Mouse (Mus musculus) kidney, postnatal 0 days (tissue): ENCODE measurements at regions not wholly inside any gene's neighbourhood (a gene's known extent, or its start where the extent isn't known, plus 50 kb on each side); places are given as distances from the start of the nearest gene placed in this dataset.

Experiments used
- ATAC-seq: fragments of 200-750 bp; cut with Nextera tagmentation; replicated peaks from 2 replicates; pipeline ENCODE4 v1.8.0; 2017; ENCODE audit warnings: low read depth, moderate number of reproducible peaks, moderate TSS enrichment, moderate library complexity; ENCODE audit not compliant: low FRiP score
- DNase-seq: peaks from one replicate; pipeline ENCODE4 v3.0.0-alpha.2; 2016; ENCODE audit warnings: low spot score
- H3K27ac ChIP-seq: fragments of 300-500 bp; sonication (generic); 2 replicates; pipeline ENCODE4 v1.5.1; 2014; ENCODE audit warnings: mild to moderate bottlenecking
- H3K27me3 ChIP-seq: fragments of 300-500 bp; sonication (generic); 2 replicates; pipeline ENCODE4 v1.6.1; 2014; ENCODE audit warnings: low read length, mixed read lengths; ENCODE audit not compliant: insufficient read depth
- H3K36me3 ChIP-seq: fragments of 300-500 bp; sonication (generic); 2 replicates; pipeline ENCODE4 v1.6.1; 2014; ENCODE audit warnings: low read length, mixed read lengths; ENCODE audit not compliant: insufficient read depth
- H3K4me1 ChIP-seq: fragments of 300-500 bp; sonication (generic); replicated peaks from 2 replicates; pipeline ENCODE4 v1.6.1; 2014; ENCODE audit warnings: antibody characterized with exemption, low read length, mixed read lengths; ENCODE audit not compliant: insufficient read depth
- H3K4me2 ChIP-seq: fragments of 300-500 bp; sonication (generic); 2 replicates; pipeline ENCODE4 v1.6.1; 2014; ENCODE audit warnings: mild to moderate bottlenecking, low read length, moderate library complexity, mixed read lengths
- H3K4me3 ChIP-seq: fragments of 300-500 bp; sonication (generic); replicated peaks from 2 replicates; pipeline ENCODE4 v1.5.1; 2014; ENCODE audit warnings: low read depth, low read length
- H3K9ac ChIP-seq: fragments of 300-500 bp; sonication (generic); 2 replicates; pipeline ENCODE4 v1.6.1; 2014; ENCODE audit warnings: low read depth, low read length
- H3K9me3 ChIP-seq: fragments of 300-500 bp; sonication (generic); replicated peaks from 2 replicates; pipeline ENCODE4 v1.6.1; 2016; ENCODE audit warnings: low read length, inconsistent platforms, mixed read lengths
- CTCF ChIP-seq: IDR thresholded peaks from 2 replicates; pipeline ENCODE4 v1.5.1; 2016; ENCODE audit warnings: antibody characterized with exemption, low read depth, mild to moderate bottlenecking, moderate library complexity
- WGBS: fragments of 180-500 bp; shearing (Covaris S2); extraction: QIAGEN DNeasy Blood & Tissue Kit; methylation state at CpG from one replicate; pipeline ENCODE4 v1.1.7; 2014; 5-methylcytosine and 5-hydroxymethylcytosine counted together

GRCm38 (mm10) chr17:52312043-52312442, 290.5 kb upstream of the Kcnh8 start:
- no peaks in the 10 kb centered on the region for H3K27me3 ChIP-seq
- no peak overlapping the region for H3K9ac ChIP-seq
- TF ChIP-seq CTCF = no peak
- H3K4me1 ChIP-seq = no peaks in the 10 kb centered on the region
- no peak overlapping the region for H3K4me3 ChIP-seq
- ATAC-seq = no peak
- H3K9me3 ChIP-seq = no peaks in the 10 kb centered on the region
- no peak for DNase-seq
- 70% methylated on average over 1 of the region's 1 CpGs for WGBS
- no peak overlapping the region for H3K27ac ChIP-seq
- no peak overlapping the region for H3K4me2 ChIP-seq
- no peaks in the 10 kb centered on the region for H3K36me3 ChIP-seq

- H3K27ac ChIP-seq = no peak overlapping the region
- DNase-seq (no peak), ATAC-seq (no peak)
- H3K9me3 ChIP-seq = no peaks in the 10 kb centered on the region
- no peaks in the 10 kb centered on the region for H3K36me3 ChIP-seq
- no peak for TF ChIP-seq CTCF
- WGBS = 71% methylated on average over 5 of the region's 5 CpGs
- H3K9ac ChIP-seq = no peak overlapping the region
- H3K4me2 ChIP-seq = no peak overlapping the region
- H3K4me1 ChIP-seq = no peaks in the 10 kb centered on the region
- H3K27me3 ChIP-seq = no peaks in the 10 kb centered on the region
- no peak overlapping the region for H3K4me3 ChIP-seq
These were observed 293.7 kb upstream of the Kcnh8 start for GRCm38 (mm10) chr17:52308789-52309188.

DNA sequence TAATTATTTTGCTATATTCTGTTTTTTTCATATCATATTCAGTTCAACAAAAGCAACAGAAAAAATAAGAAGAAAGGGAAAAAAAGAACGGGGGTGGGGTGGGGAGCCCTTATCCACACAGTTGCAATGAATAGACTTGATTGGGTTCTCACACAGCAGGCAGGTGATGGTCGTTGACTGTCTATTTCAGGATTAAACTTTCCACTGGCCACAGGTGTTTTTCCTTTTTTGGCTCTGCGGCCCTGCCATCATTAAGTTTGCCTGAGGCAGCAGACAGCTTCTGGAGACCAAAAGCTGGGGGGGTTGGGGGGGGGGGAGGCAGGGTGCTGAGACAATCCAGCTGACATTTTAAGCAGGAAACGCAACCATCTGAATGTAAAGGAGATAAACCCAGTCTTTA, 298.4 kb upstream of the Kcnh8 start:
- Histone ChIP-seq H3K9me3 (no peaks in the 10 kb centered on the region), H3K27ac (no peak overlapping the region), H3K4me3 (no peak overlapping the region), H3K36me3 (no peaks in the 10 kb centered on the region), H3K9ac (no peak overlapping the region), H3K27me3 (no peaks in the 10 kb centered on the region), H3K4me1 (no peaks in the 10 kb centered on the region), H3K4me2 (no peak overlapping the region)
- 67% methylated on average over 4 of the region's 4 CpGs for WGBS
- DNase-seq (no peak), ATAC-seq (no peak)
- no peak for TF ChIP-seq CTCF

DNA sequence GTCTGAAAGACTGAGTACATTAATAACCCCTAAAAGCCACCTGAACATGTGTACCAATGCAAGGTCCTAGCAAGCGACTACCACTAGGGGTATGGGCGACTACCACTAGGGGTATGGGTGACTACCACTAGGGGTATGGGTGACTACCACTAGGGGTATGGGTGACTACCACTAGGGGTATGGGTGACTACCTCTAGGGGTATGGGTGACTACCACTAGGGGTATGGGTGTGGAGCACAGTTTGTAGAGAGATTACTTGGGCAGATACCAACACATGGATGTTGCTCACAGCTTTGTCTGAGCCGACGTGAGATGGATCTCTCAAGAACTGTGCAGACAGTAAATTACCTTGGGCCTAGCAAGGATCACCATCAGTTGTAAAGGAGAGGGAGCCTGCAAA, 299.2 kb upstream of the Kcnh8 start:
- H3K27me3 ChIP-seq = no peaks in the 10 kb centered on the region
- 94% methylated on average over 4 of the region's 4 CpGs for WGBS

DNA sequence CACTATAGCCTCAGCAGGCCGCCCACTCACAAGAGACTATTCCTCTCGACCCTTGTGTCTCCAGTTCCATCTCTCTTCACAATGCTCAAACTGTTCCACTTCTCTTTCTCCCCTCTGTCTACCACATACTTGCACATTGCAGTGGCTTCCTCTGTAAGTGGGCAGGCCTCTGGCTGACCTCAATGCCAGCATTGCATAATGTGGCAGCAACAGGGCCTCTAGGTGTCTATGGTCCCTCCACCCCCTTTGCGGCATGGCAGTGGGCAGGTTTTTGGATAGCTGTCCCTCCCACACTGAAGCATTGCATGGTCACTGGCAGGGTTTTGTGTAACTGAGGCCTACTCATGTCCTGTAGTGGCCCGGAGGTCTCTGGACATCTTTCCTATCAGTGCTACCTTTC, 302.7 kb upstream of the Kcnh8 start:
- no peaks in the 10 kb centered on the region for H3K4me1 ChIP-seq
- DNase-seq (no peak), ATAC-seq (no peak)
- no peaks in the 10 kb centered on the region for H3K27me3 ChIP-seq
- no peak overlapping the region for H3K4me2 ChIP-seq
- no peak overlapping the region for H3K4me3 ChIP-seq
- 83% methylated on average over 4 of the region's 4 CpGs for WGBS
- no peaks in the 10 kb centered on the region for H3K36me3 ChIP-seq
- TF ChIP-seq CTCF = no peak
- no peak overlapping the region for H3K27ac ChIP-seq
- H3K9me3 ChIP-seq = no peaks in the 10 kb centered on the region
- no peak overlapping the region for H3K9ac ChIP-seq

More for the DNA sequence above, 299.2 kb upstream of the Kcnh8 start:
- DNase-seq (no peak), ATAC-seq (no peak)
- H3K4me1 ChIP-seq = no peaks in the 10 kb centered on the region
- TF ChIP-seq CTCF = no peak
- no peaks in the 10 kb centered on the region for H3K9me3 ChIP-seq
- H3K4me2 ChIP-seq = no peak overlapping the region
- no peaks in the 10 kb centered on the region for H3K36me3 ChIP-seq
- no peak overlapping the region for H3K9ac ChIP-seq
- no peak overlapping the region for H3K4me3 ChIP-seq
- no peak overlapping the region for H3K27ac ChIP-seq

GRCm38 (mm10) chr17:52285392-52285791, 317.1 kb upstream of the Kcnh8 start:
- H3K9me3 ChIP-seq = no peaks in the 10 kb centered on the region
- ATAC-seq = no peak
- WGBS = 86% methylated on average over 2 of the region's 2 CpGs

GRCm38 (mm10) chr17:52282264-52282663, 320.2 kb upstream of the Kcnh8 start:
- no peak for DNase-seq
- H3K4me1 ChIP-seq = no peaks in the 10 kb centered on the region

More at GRCm38 (mm10) chr17:52285392-52285791, 317.1 kb upstream of the Kcnh8 start:
- H3K36me3 ChIP-seq = no peaks in the 10 kb centered on the region
- no peaks in the 10 kb centered on the region for H3K4me1 ChIP-seq
- H3K4me3 ChIP-seq = no peak overlapping the region
- H3K9ac ChIP-seq = no peak overlapping the region
- H3K27me3 ChIP-seq = no peaks in the 10 kb centered on the region
- DNase-seq = no peak
- H3K4me2 ChIP-seq = no peak overlapping the region
- no peak overlapping the region for H3K27ac ChIP-seq
- TF ChIP-seq CTCF = no peak

More at GRCm38 (mm10) chr17:52282264-52282663, 320.2 kb upstream of the Kcnh8 start:
- H3K27ac ChIP-seq = no peak overlapping the region
- no peak for TF ChIP-seq CTCF
- H3K9ac ChIP-seq = no peak overlapping the region
- H3K27me3 ChIP-seq = no peaks in the 10 kb centered on the region
- H3K4me3 ChIP-seq = no peak overlapping the region
- no peak for ATAC-seq
- H3K9me3 ChIP-seq = no peaks in the 10 kb centered on the region
- WGBS = 47% methylated on average over 3 of the region's 3 CpGs
- H3K36me3 ChIP-seq = no peaks in the 10 kb centered on the region
- no peak overlapping the region for H3K4me2 ChIP-seq
